Mouse (Mus musculus): ENCODE data around the gene Ms4a18.

DNA sequence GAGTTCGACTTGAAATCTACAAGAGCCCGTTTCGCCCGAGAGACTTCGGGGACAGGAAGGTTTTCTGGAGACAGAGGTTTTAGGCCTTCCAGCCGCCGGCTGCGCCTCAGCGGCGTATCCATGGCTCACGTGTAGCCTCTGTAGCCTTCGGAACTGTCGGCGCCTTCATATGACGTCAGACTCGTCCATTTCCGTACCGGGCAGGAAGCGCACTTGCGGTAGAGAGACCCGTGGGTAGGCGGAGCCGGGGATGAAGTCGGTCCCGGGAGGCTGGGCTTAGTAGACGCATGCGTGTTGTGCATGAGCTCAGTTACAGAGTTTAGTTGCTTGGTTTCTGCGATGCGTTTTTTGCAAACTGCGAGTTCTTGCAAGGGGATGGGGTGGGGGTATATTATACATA lies 68.7 kb downstream of the Ms4a18 start, which contains the start of gene Ccdc86:
- peak; percentile 88 for TF ChIP-seq POLR2A (IDR thresholded peaks at IDR 0.05; ENCODE audit: control insufficient read depth, low read depth, low read length)
- no peak for TF ChIP-seq CTCF (IDR thresholded peaks at IDR 0.05; ENCODE audit: control insufficient read depth, insufficient read depth, insufficient replicate concordance, low read depth, low read length)
